Mouse (Mus musculus): Measurements from ENCODE around the gene Bdkrb2. TPM values are rescaled to one million over a fixed set of nuclear protein-coding genes. Genes with fewer than 3 reads are reported as not detected.

The Bdkrb2 gene
- polyA plus RNA-seq (2015; fragmentation: Nextera tagmentation; extraction: Ambion mirVana), result 3.8 and 4.6 TPM in 2 replicates

GRCm38 (mm10) chr12:105562936-105563680 is at the start of gene Bdkrb2:
Bdkrb2 (plus strand) TSS chr12:105563226.
- H3K27me3 ChIP-seq, result peaks cover 42% of the 10 kb centered on the region

DNA sequence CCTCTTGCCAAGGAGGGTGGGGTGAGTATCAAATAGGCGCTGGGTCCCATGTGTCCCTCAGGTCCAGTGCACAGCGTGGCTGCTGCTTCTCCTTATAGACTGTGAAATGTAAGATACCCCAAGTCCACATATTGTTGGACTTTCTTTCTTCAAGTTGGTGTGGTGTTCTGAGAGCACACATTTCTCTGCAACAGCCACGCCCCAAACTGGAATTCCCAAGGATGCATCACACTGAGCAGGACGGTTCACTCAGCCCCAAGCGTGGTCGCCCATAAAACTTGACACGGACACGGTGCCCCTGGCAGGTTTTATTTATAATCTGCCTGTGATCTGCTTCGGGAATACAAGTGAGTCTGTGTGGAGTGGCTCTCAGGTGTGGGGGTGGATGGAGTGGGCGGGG is 48.9 kb upstream of the Bdkrb2 start:
- no peak for ATAC-seq (ENCODE audit: insufficient number of reproducible peaks, low FRiP score, low TSS enrichment, low read depth)
- Histone ChIP-seq H3K27me3 (no peaks in the 10 kb centered on the region), H3K9ac (no peak overlapping the region), H3K4me2 (no peak overlapping the region), H3K4me3 (no peak overlapping the region), H3K36me3 (no peaks in the 10 kb centered on the region), H3K4me1 (peaks cover 11% of the 10 kb centered on the region; the same call in 1 of the 2 replicates), H3K9me3 (no peaks in the 10 kb centered on the region), H3K27ac (no peak overlapping the region)
- 53% methylated on average over 10 of the region's 10 CpGs for WGBS

More at GRCm38 (mm10) chr12:105562936-105563680, at the start of gene Bdkrb2:
- Histone ChIP-seq H3K4me2 (peak within 1 kb of the TSS; percentile 47), H3K4me1 (peaks cover 38% of the 10 kb centered on the region), H3K27ac (no peak within 1 kb of the TSS), H3K36me3 (no peaks in the 10 kb centered on the region), H3K9me3 (no peaks in the 10 kb centered on the region), H3K4me3 (peak within 1 kb of the TSS; percentile 33), H3K9ac (0 out of 2 replicates have a peak within 1 kb of the TSS, but pooled peaks have one; percentile 1)
- WGBS, result 5% methylated on average over 25 of the region's 25 CpGs
- ATAC-seq (ENCODE audit: insufficient number of reproducible peaks, low FRiP score, low TSS enrichment, low read depth), result peak; percentile 62

DNA sequence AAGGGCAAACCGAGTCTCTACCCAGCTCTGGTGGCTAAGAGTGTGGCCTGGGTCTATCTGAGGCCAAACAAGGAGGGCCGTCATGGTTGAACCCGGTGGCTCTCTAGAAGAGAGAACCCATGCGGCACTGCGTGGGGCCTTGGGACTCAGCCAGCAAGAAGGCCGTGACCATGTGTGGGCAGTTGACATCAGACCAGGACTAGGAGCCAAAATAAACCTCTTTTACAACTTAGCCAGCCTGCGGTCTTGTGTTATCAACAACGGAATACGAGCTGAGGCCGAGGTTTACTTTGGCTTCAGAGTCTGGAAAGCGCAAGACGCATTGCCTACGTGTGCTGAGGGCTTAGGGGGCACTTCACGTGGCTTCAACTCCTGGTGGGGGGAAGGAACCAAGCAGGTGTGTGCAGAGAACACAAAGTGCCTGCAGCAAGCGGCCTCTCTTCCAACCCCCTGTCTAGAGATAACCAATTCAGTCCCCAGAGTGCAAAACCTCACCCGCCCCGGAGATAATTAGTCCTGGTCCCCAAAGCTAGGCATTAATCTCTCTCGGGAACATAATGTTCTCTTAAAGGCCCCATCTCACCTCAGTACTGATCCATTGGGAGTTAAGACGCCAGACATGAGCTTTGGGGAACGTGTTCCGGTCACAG is 45.9 kb upstream of the Bdkrb2 start:
- no peak overlapping the region for H3K27ac ChIP-seq
- no peak overlapping the region for H3K4me3 ChIP-seq
- peak; percentile 41; the same call in 1 of the 2 replicates for ATAC-seq (ENCODE audit: insufficient number of reproducible peaks, low FRiP score, low TSS enrichment, low read depth)
- H3K4me2 ChIP-seq, result no peak overlapping the region
- H3K27me3 ChIP-seq, result no peaks in the 10 kb centered on the region
- H3K4me1 ChIP-seq, result peaks cover 27% of the 10 kb centered on the region
- no peaks in the 10 kb centered on the region for H3K36me3 ChIP-seq
- H3K9me3 ChIP-seq, result no peaks in the 10 kb centered on the region
- H3K9ac ChIP-seq, result no peak overlapping the region
- WGBS, result 53% methylated on average over 21 of the region's 21 CpGs

- Histone ChIP-seq H3K4me3 (no peak overlapping the region), H3K27me3 (no peaks in the 10 kb centered on the region), H3K4me1 (peaks cover 29% of the 10 kb centered on the region), H3K36me3 (no peaks in the 10 kb centered on the region), H3K27ac (no peak overlapping the region), H3K9ac (no peak overlapping the region), H3K9me3 (no peaks in the 10 kb centered on the region), H3K4me2 (no peak overlapping the region)
- no peak for ATAC-seq (ENCODE audit: insufficient number of reproducible peaks, low FRiP score, low TSS enrichment, low read depth)
- 76% methylated on average over 2 of the region's 2 CpGs for WGBS
Measured at GRCm38 (mm10) chr12:105519851-105520250, 43.2 kb upstream of the Bdkrb2 start.

DNA sequence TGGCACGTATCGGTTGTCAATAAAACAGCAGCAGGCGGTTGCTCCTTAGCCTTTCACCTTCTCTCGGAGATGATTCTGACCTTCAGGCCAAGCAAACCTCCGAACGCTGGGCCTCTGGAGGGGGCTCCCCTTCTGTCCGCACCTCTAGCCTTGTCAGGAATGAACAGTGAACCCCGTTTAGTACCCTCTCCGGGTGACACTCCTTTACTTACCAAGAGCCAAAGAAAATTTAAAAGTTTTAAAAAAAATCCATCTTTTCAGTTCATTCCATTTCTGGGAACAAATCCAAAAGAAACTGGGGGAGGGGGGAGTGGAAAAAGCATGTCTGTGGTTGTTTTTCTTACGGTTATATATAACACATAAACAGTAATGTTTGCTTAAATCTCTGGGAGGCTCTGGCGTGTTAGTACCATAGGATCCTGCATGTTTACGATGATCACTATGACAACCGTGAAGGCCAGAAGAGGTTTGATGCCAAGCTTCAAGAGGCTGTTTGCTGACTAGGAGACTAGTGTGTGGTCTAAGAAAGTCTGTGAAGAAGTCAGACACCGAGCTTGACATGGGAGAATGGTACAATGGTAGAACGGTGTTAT is 41.8 kb upstream of the Bdkrb2 start:
- Histone ChIP-seq H3K27me3 (no peaks in the 10 kb centered on the region), H3K9me3 (no peaks in the 10 kb centered on the region), H3K4me2 (0 out of 2 replicates have a peak overlapping the region, but pooled peaks have one; percentile 5), H3K27ac (peak overlapping the region; percentile 74), H3K4me3 (no peak overlapping the region), H3K4me1 (peaks cover 29% of the 10 kb centered on the region), H3K9ac (no peak overlapping the region), H3K36me3 (no peaks in the 10 kb centered on the region)
- WGBS, result 41% methylated on average over 15 of the region's 15 CpGs
- ATAC-seq (ENCODE audit: insufficient number of reproducible peaks, low FRiP score, low TSS enrichment, low read depth), result peak; percentile 57; the same call in 1 of the 2 replicates

DNA sequence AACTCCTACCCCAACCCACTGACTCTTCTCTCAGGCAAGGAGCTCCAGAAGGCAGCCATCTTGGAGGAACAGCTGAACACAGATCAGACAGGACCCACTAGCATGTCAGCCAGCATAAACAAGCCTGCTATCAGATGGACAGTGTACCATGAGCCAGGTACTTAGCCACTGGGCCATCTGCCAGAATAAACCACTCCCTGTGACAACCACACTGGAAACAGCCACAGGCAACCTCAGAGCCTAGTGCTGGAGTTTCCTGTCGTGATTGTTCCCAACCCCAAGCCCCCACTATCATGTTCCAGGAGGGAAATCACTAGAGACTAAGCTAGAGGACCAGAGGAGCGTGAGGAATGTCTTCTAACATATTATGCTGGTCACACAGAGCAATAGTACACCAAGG is 39.3 kb upstream of the Bdkrb2 start:
- H3K27ac ChIP-seq, result no peak overlapping the region
- H3K9ac ChIP-seq, result no peak overlapping the region
- no peaks in the 10 kb centered on the region for H3K27me3 ChIP-seq
- H3K4me3 ChIP-seq, result no peak overlapping the region
- H3K4me2 ChIP-seq, result no peak overlapping the region
- no peaks in the 10 kb centered on the region for H3K36me3 ChIP-seq
- WGBS, result 49% methylated on average over 2 of the region's 2 CpGs
- H3K9me3 ChIP-seq, result no peaks in the 10 kb centered on the region
- peaks cover 21% of the 10 kb centered on the region for H3K4me1 ChIP-seq
- ATAC-seq (ENCODE audit: insufficient number of reproducible peaks, low FRiP score, low TSS enrichment, low read depth), result no peak

DNA sequence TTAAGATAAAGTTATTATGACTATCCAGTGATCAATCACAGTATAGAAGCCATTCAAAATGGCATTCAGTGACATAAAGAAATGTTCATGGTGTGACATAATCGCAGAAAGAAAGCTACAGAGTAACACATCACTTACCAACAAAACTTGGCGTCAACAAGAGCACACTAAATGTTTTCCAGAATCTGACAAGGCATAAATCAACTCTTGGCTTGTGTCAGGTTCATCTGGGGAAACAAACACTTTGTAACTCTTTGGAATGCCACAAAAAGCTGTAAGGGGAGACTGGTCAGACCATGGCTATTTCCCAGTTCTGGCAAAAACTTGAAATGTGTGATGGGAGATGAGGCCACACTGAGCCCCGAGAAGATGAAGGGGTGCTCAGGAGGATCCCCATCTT is 36.8 kb upstream of the Bdkrb2 start:
- no peak for ATAC-seq (ENCODE audit: insufficient number of reproducible peaks, low FRiP score, low TSS enrichment, low read depth)
- no peak overlapping the region for H3K4me3 ChIP-seq
- 77% methylated on average over 3 of the region's 3 CpGs for WGBS
- no peak overlapping the region for H3K9ac ChIP-seq
- H3K27me3 ChIP-seq, result no peaks in the 10 kb centered on the region
- peaks cover 5% of the 10 kb centered on the region; the same call in 1 of the 2 replicates for H3K4me1 ChIP-seq
- H3K9me3 ChIP-seq, result no peaks in the 10 kb centered on the region
- no peaks in the 10 kb centered on the region for H3K36me3 ChIP-seq
- no peak overlapping the region for H3K4me2 ChIP-seq
- H3K27ac ChIP-seq, result peak overlapping the region; percentile 17; the same call in 1 of the 2 replicates

- peak; percentile 57; the same call in 1 of the 2 replicates for ATAC-seq (ENCODE audit: insufficient number of reproducible peaks, low FRiP score, low TSS enrichment, low read depth)
- H3K4me3 ChIP-seq, result no peak overlapping the region
- H3K27ac ChIP-seq, result peak overlapping the region; percentile 17; the same call in 1 of the 2 replicates
- H3K36me3 ChIP-seq, result no peaks in the 10 kb centered on the region
- WGBS, result 65% methylated on average over 5 of the region's 5 CpGs
- no peaks in the 10 kb centered on the region for H3K9me3 ChIP-seq
- H3K4me2 ChIP-seq, result no peak overlapping the region
- 0 out of 2 replicates have a peak, but pooled peaks cover 4% of the 10 kb centered on the region for H3K4me1 ChIP-seq
- H3K9ac ChIP-seq, result no peak overlapping the region
- no peaks in the 10 kb centered on the region for H3K27me3 ChIP-seq
Measured at GRCm38 (mm10) chr12:105526829-105527228, 36.2 kb upstream of the Bdkrb2 start.

DNA sequence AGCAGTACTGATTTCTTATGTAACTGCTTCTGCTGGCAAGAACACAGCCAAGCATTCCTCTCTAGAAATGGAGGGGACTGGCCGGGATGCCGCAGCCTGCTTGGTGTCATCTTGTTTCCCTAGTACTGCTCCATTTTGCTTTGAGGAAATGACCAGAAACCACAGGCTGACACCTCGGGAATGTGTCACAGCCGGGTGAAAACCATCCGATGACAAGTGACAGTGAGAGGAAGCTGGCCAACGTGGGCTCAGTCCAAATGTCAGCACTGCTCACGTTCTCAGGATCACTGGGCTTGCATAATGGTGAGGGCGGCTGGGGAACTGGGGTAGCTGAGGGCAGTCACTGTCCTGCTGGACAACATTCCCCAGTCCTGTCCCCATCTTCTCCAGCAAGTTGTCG is 33.5 kb upstream of the Bdkrb2 start:
- no peak overlapping the region for H3K9ac ChIP-seq

DNA sequence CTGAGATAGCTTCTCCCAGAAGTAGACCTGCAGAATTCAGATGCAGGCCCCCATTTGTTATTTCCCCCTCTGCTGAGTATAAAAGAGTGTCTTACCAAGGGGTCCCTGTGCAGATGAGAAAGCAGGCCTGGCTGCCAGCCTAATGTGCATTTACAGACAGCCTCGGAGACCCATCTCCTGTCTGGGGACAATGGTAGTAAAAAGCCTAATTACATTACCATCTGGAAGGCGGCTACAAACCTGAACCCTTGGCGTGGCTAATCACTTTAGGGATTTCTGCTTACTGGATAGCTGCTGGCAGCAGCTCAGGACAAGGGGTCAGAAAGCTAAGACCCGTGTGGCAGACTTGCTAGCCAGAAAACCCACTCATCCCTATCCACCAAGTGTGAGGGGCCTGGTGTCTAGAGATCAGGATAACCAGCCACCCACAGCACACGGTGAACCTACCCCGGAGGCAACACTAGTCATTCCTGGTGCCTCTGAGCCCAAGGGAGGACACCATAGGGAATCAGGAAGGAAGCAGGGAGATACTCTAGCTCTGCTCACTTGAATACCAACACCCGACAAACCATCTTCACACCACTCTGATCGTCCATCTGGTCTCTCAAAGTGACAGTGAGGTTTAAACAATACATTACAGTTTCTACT is 31.2 kb upstream of the Bdkrb2 start:
- H3K9ac ChIP-seq, result no peak overlapping the region
- ATAC-seq (ENCODE audit: insufficient number of reproducible peaks, low FRiP score, low TSS enrichment, low read depth), result no peak
- H3K27ac ChIP-seq, result no peak overlapping the region
- no peaks in the 10 kb centered on the region for H3K9me3 ChIP-seq
- no peaks in the 10 kb centered on the region for H3K36me3 ChIP-seq
- H3K4me2 ChIP-seq, result no peak overlapping the region
- H3K27me3 ChIP-seq, result no peaks in the 10 kb centered on the region
- 33% methylated on average over 8 of the region's 8 CpGs for WGBS
- no peak overlapping the region for H3K4me3 ChIP-seq
- H3K4me1 ChIP-seq, result peaks cover 5% of the 10 kb centered on the region; the same call in 1 of the 2 replicates

More for the DNA sequence above, 33.5 kb upstream of the Bdkrb2 start:
- WGBS, result 68% methylated on average over 9 of the region's 9 CpGs
- no peaks in the 10 kb centered on the region for H3K9me3 ChIP-seq
- H3K4me1 ChIP-seq, result no peaks in the 10 kb centered on the region
- no peak overlapping the region for H3K4me3 ChIP-seq
- no peak overlapping the region for H3K27ac ChIP-seq
- H3K4me2 ChIP-seq, result no peak overlapping the region
- no peaks in the 10 kb centered on the region for H3K36me3 ChIP-seq
- ATAC-seq (ENCODE audit: insufficient number of reproducible peaks, low FRiP score, low TSS enrichment, low read depth), result no peak
- H3K27me3 ChIP-seq, result no peaks in the 10 kb centered on the region

GRCm38 (mm10) chr12:105534842-105535241 is 28.2 kb upstream of the Bdkrb2 start:
- no peak for ATAC-seq (ENCODE audit: insufficient number of reproducible peaks, low FRiP score, low TSS enrichment, low read depth)
- Histone ChIP-seq H3K4me2 (no peak overlapping the region), H3K4me1 (peaks cover 5% of the 10 kb centered on the region; the same call in 1 of the 2 replicates), H3K36me3 (no peaks in the 10 kb centered on the region), H3K27ac (no peak overlapping the region), H3K27me3 (no peaks in the 10 kb centered on the region), H3K9ac (no peak overlapping the region), H3K9me3 (no peaks in the 10 kb centered on the region), H3K4me3 (no peak overlapping the region)
- whole genome bisulfite sequencing, result 85% methylated on average over 4 of the region's 4 CpGs

Measured in limb, embryonic 15.5 days (tissue).